Mouse (Mus musculus): ENCODE measurements around the gene Sccpdh. TPM values are rescaled to one million over a fixed set of nuclear protein-coding genes. Genes with fewer than 3 reads are reported as not detected.
"Not testable (repeated sequence)": the region's sequence is repeated elsewhere in the genome, so short reads cannot be mapped to it uniquely, and the experiment has no call there.

The Sccpdh gene
- polyA plus RNA-seq, 1 experiment from 2014 or later: 26.7 TPM

GRCm38 (mm10) chr1:179679326-179679725, 11.3 kb downstream of the Sccpdh start:
- WGBS: 89% methylated on average over 4 of the region's 4 CpGs
- H3K36me3 ChIP-seq (ENCODE audit: control insufficient read depth, insufficient read depth, low read length): peaks cover 4% of the 10 kb centered on the region; the same call in 1 of the 2 replicates
- H3K9me3 ChIP-seq (ENCODE audit: control insufficient read depth, low read length): no peaks in the 10 kb centered on the region
- no peaks in the 10 kb centered on the region for H3K27me3 ChIP-seq (replicated peaks; ENCODE audit: control insufficient read depth, insufficient read depth, low read length)
- H3K27ac ChIP-seq (ENCODE audit: low read depth, low read length): no peak overlapping the region
- ATAC-seq (replicated peaks; ENCODE audit: low FRiP score) (no peak), DNase-seq (ENCODE audit: low spot score) (no peak)
- no peak overlapping the region for H3K4me3 ChIP-seq (ENCODE audit: low read depth, low read length)
- no peaks in the 10 kb centered on the region for H3K4me1 ChIP-seq (replicated peaks; ENCODE audit: control insufficient read depth, insufficient read depth, low read length)
- no peak overlapping the region for H3K4me2 ChIP-seq
- H3K9ac ChIP-seq (ENCODE audit: low read depth, low read length): no peak overlapping the region

GRCm38 (mm10) chr1:179682753-179683152, 14.7 kb downstream of the Sccpdh start:
- H3K27ac ChIP-seq (ENCODE audit: low read depth, low read length); H3K4me3 ChIP-seq (ENCODE audit: low read depth, low read length); H3K27me3 ChIP-seq (replicated peaks; ENCODE audit: control insufficient read depth, insufficient read depth, low read length); H3K36me3 ChIP-seq (ENCODE audit: control insufficient read depth, insufficient read depth, low read length); H3K9me3 ChIP-seq (ENCODE audit: control insufficient read depth, low read length); DNase-seq (ENCODE audit: low spot score); H3K9ac ChIP-seq (ENCODE audit: low read depth, low read length); ATAC-seq (replicated peaks; ENCODE audit: low FRiP score); H3K4me1 ChIP-seq (replicated peaks; ENCODE audit: control insufficient read depth, insufficient read depth, low read length); H3K4me2 ChIP-seq: not testable (repeated sequence)
- 70% methylated on average over 9 of the region's 10 CpGs for WGBS

GRCm38 (mm10) chr1:179686348-179686747, 18.3 kb downstream of the Sccpdh start:
- WGBS: 90% methylated on average over 6 of the region's 6 CpGs
- Histone ChIP-seq H3K9me3 (ENCODE audit: control insufficient read depth, low read length) (no peaks in the 10 kb centered on the region), H3K4me3 (ENCODE audit: low read depth, low read length) (no peak overlapping the region), H3K36me3 (ENCODE audit: control insufficient read depth, insufficient read depth, low read length) (0 out of 2 replicates have a peak, but pooled peaks cover 2% of the 10 kb centered on the region), H3K9ac (ENCODE audit: low read depth, low read length) (no peak overlapping the region), H3K27ac (ENCODE audit: low read depth, low read length) (no peak overlapping the region), H3K27me3 (replicated peaks; ENCODE audit: control insufficient read depth, insufficient read depth, low read length) (no peaks in the 10 kb centered on the region), H3K4me1 (replicated peaks; ENCODE audit: control insufficient read depth, insufficient read depth, low read length) (no peaks in the 10 kb centered on the region), H3K4me2 (no peak overlapping the region)
- ATAC-seq (replicated peaks; ENCODE audit: low FRiP score) (no peak), DNase-seq (ENCODE audit: low spot score) (no peak)

- Histone ChIP-seq H3K4me3 (ENCODE audit: low read depth, low read length) (no peak overlapping the region), H3K4me1 (replicated peaks; ENCODE audit: control insufficient read depth, insufficient read depth, low read length) (no peaks in the 10 kb centered on the region), H3K9ac (ENCODE audit: low read depth, low read length) (no peak overlapping the region), H3K27me3 (replicated peaks; ENCODE audit: control insufficient read depth, insufficient read depth, low read length) (no peaks in the 10 kb centered on the region), H3K9me3 (ENCODE audit: control insufficient read depth, low read length) (no peaks in the 10 kb centered on the region), H3K4me2 (no peak overlapping the region), H3K27ac (ENCODE audit: low read depth, low read length) (no peak overlapping the region), H3K36me3 (ENCODE audit: control insufficient read depth, insufficient read depth, low read length) (0 out of 2 replicates have a peak, but pooled peaks cover 2% of the 10 kb centered on the region)
- ATAC-seq (replicated peaks; ENCODE audit: low FRiP score): no peak
- WGBS: 85% methylated on average over 5 of the region's 5 CpGs
- no peak for DNase-seq (ENCODE audit: low spot score)
Observed at GRCm38 (mm10) chr1:179686781-179687180, 18.8 kb downstream of the Sccpdh start.

GRCm38 (mm10) chr1:179687305-179687704, 19.3 kb downstream of the Sccpdh start:
- no peaks in the 10 kb centered on the region for H3K9me3 ChIP-seq (ENCODE audit: control insufficient read depth, low read length)
- H3K36me3 ChIP-seq (ENCODE audit: control insufficient read depth, insufficient read depth, low read length): 0 out of 2 replicates have a peak, but pooled peaks cover 2% of the 10 kb centered on the region
- H3K4me2 ChIP-seq: no peak overlapping the region
- no peak overlapping the region for H3K4me3 ChIP-seq (ENCODE audit: low read depth, low read length)
- no peaks in the 10 kb centered on the region for H3K27me3 ChIP-seq (replicated peaks; ENCODE audit: control insufficient read depth, insufficient read depth, low read length)
- 59% methylated on average over 1 of the region's 1 CpGs for WGBS
- DNase-seq (ENCODE audit: low spot score) (no peak), ATAC-seq (replicated peaks; ENCODE audit: low FRiP score) (no peak)
- no peak overlapping the region for H3K9ac ChIP-seq (ENCODE audit: low read depth, low read length)
- H3K27ac ChIP-seq (ENCODE audit: low read depth, low read length): no peak overlapping the region
- H3K4me1 ChIP-seq (replicated peaks; ENCODE audit: control insufficient read depth, insufficient read depth, low read length): no peaks in the 10 kb centered on the region

- H3K9me3 ChIP-seq (ENCODE audit: control insufficient read depth, low read length): no peaks in the 10 kb centered on the region
- no peak overlapping the region for H3K4me2 ChIP-seq
- no peaks in the 10 kb centered on the region for H3K4me1 ChIP-seq (replicated peaks; ENCODE audit: control insufficient read depth, insufficient read depth, low read length)
- ATAC-seq (replicated peaks; ENCODE audit: low FRiP score): no peak
- no peaks in the 10 kb centered on the region for H3K27me3 ChIP-seq (replicated peaks; ENCODE audit: control insufficient read depth, insufficient read depth, low read length)
- 87% methylated on average over 3 of the region's 3 CpGs for WGBS
- no peak for DNase-seq (ENCODE audit: low spot score)
- no peak overlapping the region for H3K9ac ChIP-seq (ENCODE audit: low read depth, low read length)
- 0 out of 2 replicates have a peak, but pooled peaks cover 2% of the 10 kb centered on the region for H3K36me3 ChIP-seq (ENCODE audit: control insufficient read depth, insufficient read depth, low read length)
- H3K27ac ChIP-seq (ENCODE audit: low read depth, low read length): no peak overlapping the region
- no peak overlapping the region for H3K4me3 ChIP-seq (ENCODE audit: low read depth, low read length)
Observed at GRCm38 (mm10) chr1:179687966-179688365, 20.0 kb downstream of the Sccpdh start.

- no peak for ATAC-seq (replicated peaks; ENCODE audit: low FRiP score)
- no peak for DNase-seq (ENCODE audit: low spot score)
- H3K4me1 ChIP-seq (replicated peaks; ENCODE audit: control insufficient read depth, insufficient read depth, low read length): no peaks in the 10 kb centered on the region
- no peak overlapping the region for H3K27ac ChIP-seq (ENCODE audit: low read depth, low read length)
- H3K9me3 ChIP-seq (ENCODE audit: control insufficient read depth, low read length): no peaks in the 10 kb centered on the region
- H3K4me3 ChIP-seq (ENCODE audit: low read depth, low read length): no peak overlapping the region
- 0 out of 2 replicates have a peak, but pooled peaks cover 2% of the 10 kb centered on the region for H3K36me3 ChIP-seq (ENCODE audit: control insufficient read depth, insufficient read depth, low read length)
- H3K9ac ChIP-seq (ENCODE audit: low read depth, low read length): no peak overlapping the region
- WGBS: 79% methylated on average over 6 of the region's 6 CpGs
- H3K27me3 ChIP-seq (replicated peaks; ENCODE audit: control insufficient read depth, insufficient read depth, low read length): no peaks in the 10 kb centered on the region
- no peak overlapping the region for H3K4me2 ChIP-seq
Observed at GRCm38 (mm10) chr1:179688415-179688814, 20.4 kb downstream of the Sccpdh start.

- 0 out of 2 replicates have a peak, but pooled peaks cover 2% of the 10 kb centered on the region for H3K36me3 ChIP-seq (ENCODE audit: control insufficient read depth, insufficient read depth, low read length)
- H3K4me2 ChIP-seq: no peak overlapping the region
- WGBS: 82% methylated on average over 5 of the region's 5 CpGs
- no peaks in the 10 kb centered on the region for H3K27me3 ChIP-seq (replicated peaks; ENCODE audit: control insufficient read depth, insufficient read depth, low read length)
- ATAC-seq (replicated peaks; ENCODE audit: low FRiP score) (no peak), DNase-seq (ENCODE audit: low spot score) (no peak)
- H3K4me3 ChIP-seq (ENCODE audit: low read depth, low read length): no peak overlapping the region
- no peaks in the 10 kb centered on the region for H3K4me1 ChIP-seq (replicated peaks; ENCODE audit: control insufficient read depth, insufficient read depth, low read length)
- no peaks in the 10 kb centered on the region for H3K9me3 ChIP-seq (ENCODE audit: control insufficient read depth, low read length)
- H3K27ac ChIP-seq (ENCODE audit: low read depth, low read length): no peak overlapping the region
- no peak overlapping the region for H3K9ac ChIP-seq (ENCODE audit: low read depth, low read length)
Observed at GRCm38 (mm10) chr1:179688914-179689313, 20.9 kb downstream of the Sccpdh start.

GRCm38 (mm10) chr1:179689479-179689878, 21.5 kb downstream of the Sccpdh start:
- Histone ChIP-seq H3K27ac (ENCODE audit: low read depth, low read length) (no peak overlapping the region), H3K4me2 (no peak overlapping the region), H3K4me3 (ENCODE audit: low read depth, low read length) (no peak overlapping the region), H3K9me3 (ENCODE audit: control insufficient read depth, low read length) (no peaks in the 10 kb centered on the region), H3K9ac (ENCODE audit: low read depth, low read length) (no peak overlapping the region), H3K4me1 (replicated peaks; ENCODE audit: control insufficient read depth, insufficient read depth, low read length) (no peaks in the 10 kb centered on the region), H3K36me3 (ENCODE audit: control insufficient read depth, insufficient read depth, low read length) (0 out of 2 replicates have a peak, but pooled peaks cover 2% of the 10 kb centered on the region), H3K27me3 (replicated peaks; ENCODE audit: control insufficient read depth, insufficient read depth, low read length) (no peaks in the 10 kb centered on the region)
- 75% methylated on average over 6 of the region's 6 CpGs for WGBS
- ATAC-seq (replicated peaks; ENCODE audit: low FRiP score): no peak
- no peak for DNase-seq (ENCODE audit: low spot score)
